ENCODE assay signal across 1 mouse cellular context in genomic region chr19:38836438-38837170, GRCm38 (mm10).
TF ChIP-seq lines count a peak whose summit lies in the region.

Tbc1d12 (plus strand) TSS chr19:38836579.

TF ChIP-seq in MEL, 35 proteins besides CTCF, POLR2A, EP300 and RAD21 (continued from another document):
- TF ChIP-seq SIN3A (IDR thresholded peaks at IDR 0.05; ENCODE audit: low read length) (peak; percentile 86), MYB (IDR thresholded peaks at IDR 0.05; ENCODE audit: low read depth, low read length) (no peak), ETS1 (IDR thresholded peaks at IDR 0.05; ENCODE audit: low read depth, low read length) (no peak; the same call in 1 of the 2 replicates)
TF ChIP-seq in MEL: peak in this region for 12.
